Mouse (Mus musculus) liver, adult (tissue): ENCODE measurements around the gene Nr6a1.

ENCODE experiments used
- GATA4 ChIP-seq: IDR thresholded peaks from 2 replicates; pipeline ENCODE4 v1.6.1; 2014; ENCODE audit warnings: mild to moderate bottlenecking, low read length; ENCODE audit not compliant: insufficient replicate concordance

Nr6a1 gene

DNA sequence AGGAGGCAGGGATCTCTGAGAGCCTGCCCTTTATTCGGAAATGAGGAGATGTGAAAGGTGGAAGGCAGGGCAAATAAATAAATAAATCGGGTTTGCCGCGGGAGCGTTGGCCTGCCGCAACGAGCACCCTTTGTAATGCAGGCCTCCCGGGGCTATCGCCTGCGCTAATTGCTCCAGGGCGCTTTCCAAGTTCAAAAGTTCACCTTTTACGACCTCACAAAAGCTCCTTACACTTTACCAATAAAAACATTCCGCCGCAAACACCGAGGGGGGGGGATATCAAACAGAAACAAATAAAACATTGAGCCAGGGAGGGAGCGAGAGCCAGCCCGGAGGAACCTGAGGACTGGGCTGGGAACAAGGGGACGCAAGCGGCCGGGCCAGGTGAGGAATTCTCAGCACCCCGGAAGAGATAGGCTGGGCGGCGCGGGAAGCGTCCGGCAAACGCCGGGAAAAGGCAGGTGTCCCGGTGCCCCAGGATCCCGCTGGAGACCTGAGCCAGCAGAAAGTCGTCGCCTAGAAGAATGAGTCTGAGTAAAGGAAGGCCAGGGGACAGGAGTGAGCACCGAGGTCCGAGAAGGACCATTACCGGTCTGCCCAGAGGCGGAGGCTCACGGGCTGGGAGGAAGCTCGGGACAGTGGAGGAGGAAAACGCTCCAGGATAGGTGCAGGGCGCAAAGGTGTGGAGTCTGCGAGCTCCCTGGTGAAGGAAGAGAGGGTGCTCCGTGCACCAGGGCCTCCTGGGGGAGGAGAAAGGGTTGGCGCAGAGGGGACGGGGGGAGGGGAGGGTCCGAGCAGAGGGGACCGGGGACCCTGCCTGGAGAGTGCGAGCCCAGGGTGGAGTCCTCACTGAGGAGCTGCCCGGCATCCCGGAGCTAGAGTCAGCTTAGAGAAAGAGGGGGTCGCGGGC, 2.1 kb downstream of the Nr6a1 start:
- TF ChIP-seq GATA4 = no peak

DNA sequence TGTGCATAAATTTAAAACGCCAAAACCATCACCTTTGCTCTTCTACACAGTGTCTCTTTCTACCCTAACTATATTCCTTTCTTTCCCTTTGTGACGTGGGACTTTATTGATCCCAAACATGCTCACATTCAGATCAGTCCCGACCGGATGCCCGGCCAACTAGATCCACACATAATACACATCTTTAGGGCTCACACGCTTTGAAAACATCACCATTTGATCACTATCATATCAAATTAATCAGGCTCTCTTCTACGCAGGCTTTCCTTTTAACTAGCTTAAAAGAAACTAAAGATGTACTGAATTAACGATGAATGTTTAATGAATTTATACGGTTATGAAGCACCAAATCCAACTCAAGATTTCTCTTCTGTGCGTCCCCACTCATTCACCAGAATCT, 2.9 kb downstream of the Nr6a1 start:
- TF ChIP-seq GATA4 = no peak

DNA sequence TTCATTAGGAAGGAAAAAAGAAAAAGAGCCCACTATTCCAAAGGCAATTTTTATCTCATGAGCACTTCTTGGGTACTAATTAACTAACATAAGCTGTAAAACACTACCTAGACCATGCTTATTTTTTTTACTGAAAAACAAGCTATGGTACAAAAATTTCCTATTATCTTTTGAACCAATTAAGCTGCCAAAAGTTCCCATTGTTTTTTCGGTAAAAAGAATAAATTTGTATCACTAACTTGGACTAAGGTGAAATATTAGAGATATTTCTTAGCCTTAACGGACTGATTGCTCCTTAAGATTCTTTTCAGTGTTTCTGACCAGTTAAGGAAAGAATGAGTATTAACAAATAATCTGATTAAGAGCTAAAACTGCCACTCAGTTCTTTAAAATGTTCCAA, 3.6 kb downstream of the Nr6a1 start:
- TF ChIP-seq GATA4 = no peak

DNA sequence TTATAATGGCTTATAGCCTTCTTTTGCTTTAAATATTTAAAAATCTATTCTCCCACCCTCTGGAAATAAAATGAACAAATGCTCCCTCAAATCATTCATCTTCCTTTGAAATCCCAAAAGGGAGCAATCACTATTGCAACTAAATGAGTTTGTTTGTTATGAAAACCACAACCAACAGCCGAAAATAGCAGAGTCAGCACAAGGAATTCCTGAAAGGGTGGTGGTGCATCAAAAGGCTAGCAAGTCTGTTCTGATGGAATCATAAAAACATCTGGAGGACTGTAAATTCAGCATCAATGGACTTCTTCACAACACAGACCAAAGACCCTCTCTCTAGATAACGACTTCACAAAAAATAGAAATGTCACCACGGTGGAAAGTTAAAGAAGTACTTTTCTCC, 4.0 kb downstream of the Nr6a1 start:
- TF ChIP-seq GATA4 = no peak

DNA sequence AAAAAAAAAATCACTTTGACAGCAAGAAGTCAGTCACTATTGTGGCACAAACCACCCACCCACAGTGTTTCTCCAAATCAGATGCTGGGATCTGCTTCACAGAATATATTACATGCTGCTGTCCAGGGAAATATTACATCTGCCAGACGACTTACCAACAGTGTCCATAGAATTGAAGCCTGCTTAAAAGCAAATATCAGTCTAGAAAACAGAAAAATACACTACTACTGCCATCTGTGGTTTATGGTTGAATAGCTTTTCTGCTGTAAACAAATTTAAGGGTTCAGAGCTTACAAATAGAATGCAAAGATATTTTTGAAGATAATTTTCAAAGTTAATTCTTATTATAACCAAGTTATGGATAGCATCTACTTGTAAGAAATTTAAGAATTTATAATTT, 6.1 kb downstream of the Nr6a1 start:
- TF ChIP-seq GATA4 = no peak

DNA sequence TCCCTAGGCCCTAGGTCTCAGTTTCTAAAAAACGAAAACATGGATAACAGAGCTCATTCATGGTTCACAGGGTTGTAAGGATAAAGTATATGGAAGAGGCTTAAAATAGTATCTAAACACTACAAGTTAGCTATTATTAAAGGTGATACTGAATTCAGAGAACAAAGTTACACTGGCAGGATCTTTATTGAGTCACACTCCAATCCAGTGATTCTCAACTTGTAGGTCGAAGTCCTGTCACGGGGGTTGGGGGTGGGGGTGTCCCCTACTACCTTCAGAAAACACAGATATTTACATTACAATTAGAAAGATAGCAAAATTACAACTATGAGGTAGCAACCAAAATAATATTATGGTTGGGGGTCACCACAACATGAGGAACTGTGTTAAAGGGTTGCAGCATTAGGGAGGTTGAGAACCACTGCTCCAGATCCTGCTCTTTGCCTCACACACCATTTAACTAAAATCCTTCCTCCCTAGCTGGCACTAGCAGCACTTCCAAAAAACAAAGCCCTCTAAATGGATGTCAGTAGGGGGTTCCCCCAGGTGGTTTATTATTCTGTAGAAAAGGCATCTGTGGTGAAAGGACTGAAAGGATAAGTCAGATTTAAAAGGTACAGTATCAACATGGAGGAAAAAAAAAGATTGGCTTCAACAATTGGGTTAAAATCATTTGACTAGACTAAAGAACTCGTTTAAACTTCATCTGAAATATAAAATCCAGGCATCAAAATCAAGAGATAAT, 10.4 kb downstream of the Nr6a1 start:
- no peak for TF ChIP-seq GATA4

DNA sequence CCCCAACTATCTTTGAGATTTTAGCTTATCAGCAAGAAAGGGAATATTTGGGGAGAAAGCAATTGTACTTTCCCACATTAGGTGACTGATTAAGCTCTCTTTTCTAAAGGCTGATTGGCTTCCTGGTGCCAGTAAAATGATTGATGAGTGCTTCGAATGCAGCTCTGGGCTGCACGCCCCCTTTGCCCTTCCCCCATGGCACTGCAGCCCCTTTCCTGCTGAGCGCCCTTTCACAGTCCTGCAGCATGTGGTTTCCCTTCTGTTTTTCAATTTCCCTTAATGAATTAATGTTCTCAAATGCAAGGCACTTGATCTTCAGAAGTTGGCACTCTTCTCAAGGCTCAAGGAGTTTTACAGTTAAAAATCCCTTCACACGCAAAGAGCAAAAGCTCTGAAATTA, 12.5 kb downstream of the Nr6a1 start:
- TF ChIP-seq GATA4 = no peak

DNA sequence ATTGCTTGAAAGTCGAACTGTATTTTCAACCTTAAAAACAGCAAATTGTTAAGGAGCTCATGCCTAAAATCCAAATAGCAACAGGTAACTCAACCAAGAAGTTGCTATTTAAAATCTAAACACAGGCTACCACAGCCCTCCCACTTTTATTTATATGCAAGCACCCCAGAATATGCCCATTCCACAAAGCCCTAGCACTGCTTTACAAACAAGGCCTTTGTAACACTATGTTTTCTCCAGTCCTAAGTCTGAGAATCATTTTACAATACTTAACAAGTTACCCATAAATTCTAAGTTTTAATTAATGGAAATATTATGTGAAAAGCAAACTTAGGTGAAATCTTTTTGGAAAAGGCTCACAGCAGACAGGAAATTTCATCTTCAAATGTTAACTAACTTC, 13.0 kb downstream of the Nr6a1 start:
- TF ChIP-seq GATA4 = no peak

DNA sequence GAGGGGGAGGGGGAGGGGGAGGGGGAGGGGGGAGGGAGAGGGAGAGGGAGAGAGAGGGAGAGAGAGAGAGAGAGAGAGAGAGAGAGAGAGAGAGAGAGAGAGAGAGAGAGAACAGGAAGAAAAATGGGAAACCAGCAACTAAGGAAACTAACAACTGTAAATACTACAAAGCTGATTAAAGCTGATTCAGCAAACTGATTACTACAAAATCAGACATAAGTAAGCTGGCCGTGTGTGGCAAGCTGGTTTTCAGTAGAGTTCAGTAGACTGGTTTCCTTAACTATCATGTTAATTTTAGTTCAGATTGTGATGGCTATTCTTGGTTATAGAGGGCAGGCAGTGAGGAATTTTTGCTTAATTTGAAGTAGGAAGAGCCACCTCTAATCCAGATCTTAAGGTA, 18.9 kb downstream of the Nr6a1 start:
- no peak for TF ChIP-seq GATA4

DNA sequence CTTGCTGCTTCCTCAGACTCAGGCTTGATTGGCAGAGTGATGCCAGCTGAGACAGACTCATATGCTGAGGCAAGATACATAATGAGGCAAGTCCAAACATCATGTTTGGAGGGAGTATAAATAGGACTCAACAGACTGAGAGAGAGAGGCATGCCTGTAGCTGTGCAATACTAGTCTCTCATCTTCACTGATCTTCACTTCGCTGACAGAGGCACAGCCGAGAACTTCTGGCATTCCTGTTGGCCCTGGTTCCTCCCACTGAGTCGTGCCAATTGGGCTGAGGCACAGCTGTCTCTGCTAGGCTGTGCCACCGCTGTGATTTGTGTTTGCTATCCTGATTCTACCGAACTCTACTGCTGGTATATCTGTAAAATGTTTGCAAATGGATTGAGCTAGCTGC, 21.4 kb downstream of the Nr6a1 start:
- TF ChIP-seq GATA4 = no peak

DNA sequence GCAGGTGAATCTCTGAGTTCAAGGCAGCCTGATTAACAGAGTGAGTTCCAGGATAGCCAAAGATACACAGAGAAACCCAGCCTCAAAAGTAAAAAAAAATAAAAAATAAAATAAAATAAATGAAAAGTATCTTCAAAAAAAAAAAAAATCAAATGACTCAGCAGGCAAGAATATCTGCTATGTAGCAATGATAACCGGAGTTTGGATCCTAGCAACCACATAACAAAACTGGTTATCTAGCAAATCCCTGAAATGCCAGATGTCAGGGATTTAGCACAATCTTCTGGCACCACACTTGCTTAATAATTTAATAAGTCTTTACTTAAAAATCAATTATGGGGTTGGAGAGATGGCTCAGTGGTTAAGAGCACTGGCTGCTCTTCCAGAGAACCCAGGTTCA, 23.2 kb downstream of the Nr6a1 start:
- TF ChIP-seq GATA4 = no peak

DNA sequence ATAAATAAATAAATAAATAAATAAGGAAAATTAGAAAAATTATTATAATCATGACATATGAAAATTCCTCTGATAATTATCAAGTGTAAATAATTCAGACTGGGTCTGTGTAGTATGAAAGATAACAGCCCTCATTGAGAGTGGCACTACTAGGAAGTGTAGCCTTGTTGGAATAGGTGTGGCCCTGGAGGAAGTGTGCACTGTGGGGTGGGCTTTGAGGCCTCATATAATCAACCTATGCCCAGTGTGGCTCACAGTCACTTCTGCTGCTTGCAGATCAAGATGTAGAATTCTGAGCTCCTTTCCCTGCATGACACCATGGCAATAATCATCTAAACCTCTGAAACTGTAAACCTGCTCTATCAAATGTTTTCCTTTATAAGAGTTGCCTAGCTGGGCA, 24.6 kb downstream of the Nr6a1 start:
- no peak for TF ChIP-seq GATA4

DNA sequence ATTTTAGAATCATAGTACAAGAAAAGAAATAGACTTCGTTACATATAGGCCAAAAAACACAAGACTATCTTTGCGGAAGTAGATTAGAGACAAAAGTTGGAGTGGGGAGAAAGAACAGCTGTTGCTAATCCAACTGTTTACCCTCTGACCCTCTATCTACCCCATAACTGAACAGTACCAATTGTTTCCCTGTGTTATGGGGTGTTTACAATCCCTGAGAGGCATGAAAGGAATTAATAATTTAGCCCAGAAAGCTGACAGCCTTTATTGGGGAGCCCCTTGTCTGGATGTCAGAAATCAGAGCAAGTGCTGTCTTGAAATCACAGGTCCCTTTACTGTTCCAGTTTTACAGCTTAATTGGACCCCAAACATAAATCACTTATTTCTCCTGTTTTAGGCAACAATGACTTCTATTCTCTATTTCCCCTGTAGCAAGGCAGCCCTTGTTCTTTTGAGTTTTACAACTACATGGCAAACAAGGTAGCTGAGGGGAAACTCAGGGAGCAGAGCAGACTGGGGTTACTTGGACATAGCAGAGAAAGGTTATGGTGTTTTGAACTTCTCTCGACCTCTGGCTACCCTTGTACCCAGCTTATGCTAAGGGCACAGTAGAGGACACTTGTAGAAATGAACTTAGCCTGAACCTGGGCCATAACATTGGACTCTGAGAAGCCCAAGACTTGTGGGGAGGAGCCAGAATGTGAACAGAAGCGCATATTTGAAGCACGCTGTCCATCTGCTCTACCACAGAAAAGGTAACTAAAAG, 46.4 kb downstream of the Nr6a1 start:
- no peak for TF ChIP-seq GATA4

DNA sequence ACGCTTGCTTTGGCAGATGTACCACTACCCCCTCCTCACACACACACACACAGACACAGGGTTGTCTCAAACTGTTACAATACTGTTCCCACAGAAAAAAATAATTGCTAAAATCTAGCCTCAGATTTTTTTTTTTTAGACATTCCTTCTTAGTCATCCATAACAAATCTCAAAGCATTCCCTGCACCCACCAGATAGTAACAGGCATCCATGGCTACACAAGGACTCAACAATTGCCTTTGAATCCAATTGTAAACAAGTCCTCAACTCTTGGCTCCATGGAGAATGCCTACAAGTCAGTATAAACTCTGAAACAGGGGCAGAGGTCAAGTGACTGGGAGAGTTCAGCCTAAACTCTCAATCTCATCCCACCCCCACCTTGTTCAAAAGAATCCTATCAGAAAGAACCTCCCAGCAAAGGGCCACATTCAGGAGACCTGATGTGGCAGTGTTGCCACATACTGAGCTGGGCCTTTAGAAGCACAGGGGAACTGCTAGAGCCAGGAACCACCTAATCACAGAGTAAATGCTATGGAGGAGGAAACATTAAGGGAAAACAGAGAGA, 52.9 kb downstream of the Nr6a1 start:
- TF ChIP-seq GATA4 = no peak

DNA sequence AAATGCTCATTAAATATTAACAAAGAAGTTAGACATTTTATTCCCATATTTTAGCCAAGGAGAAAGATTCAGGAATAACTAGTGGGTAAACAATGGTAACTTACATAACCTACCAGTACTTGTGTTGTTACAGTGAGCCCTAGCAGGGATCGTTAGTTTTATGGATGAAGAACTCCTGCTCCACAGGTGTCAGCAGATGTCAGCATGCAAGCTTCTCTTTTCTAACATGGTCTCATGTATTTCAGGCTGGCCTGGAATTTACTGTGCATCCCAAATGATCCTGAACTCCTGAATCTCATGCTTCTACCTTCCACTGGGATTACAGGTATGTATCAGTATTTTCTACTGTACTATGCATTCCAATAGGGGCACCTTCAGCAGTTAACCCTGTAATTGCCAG, 54.8 kb downstream of the Nr6a1 start:
- no peak for TF ChIP-seq GATA4
